Mouse (Mus musculus): ENCODE data around the gene Terf2. TPM values are rescaled to one million over a fixed set of nuclear protein-coding genes. Genes with fewer than 3 reads are reported as not detected.
"Not testable (repeated sequence)": the region's sequence is repeated elsewhere in the genome, so short reads cannot be mapped to it uniquely, and the experiment has no call there.

The Terf2 gene
- total RNA-seq, 2 experiments from 2014 or later: 11.8 to 13.5 TPM

- peak; percentile 23 to 32 for DNase-seq
Observed at GRCm38 (mm10) chr8:107114150-107115007, 18.0 kb upstream of the Terf2 start.

DNA sequence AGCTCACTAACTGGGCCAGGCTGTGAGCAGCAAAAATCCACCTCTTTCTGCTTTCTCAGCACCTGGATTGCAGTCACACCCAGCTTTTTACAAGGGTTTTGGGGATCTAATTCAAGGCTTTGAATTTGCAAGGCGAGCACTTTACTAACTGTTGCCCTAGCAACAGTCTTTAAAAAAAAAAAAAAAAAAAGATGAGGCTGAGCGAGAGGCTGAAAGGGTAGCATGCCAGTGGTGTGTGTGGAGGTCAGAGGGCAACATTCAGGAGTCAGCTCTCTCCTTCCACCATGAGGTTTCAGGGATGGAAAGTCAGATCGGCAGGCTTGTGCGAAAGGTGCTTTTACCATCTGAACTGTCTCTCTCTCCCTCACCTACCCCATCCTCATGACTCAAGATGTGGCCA, 16.9 kb upstream of the Terf2 start:
- DNase-seq: no peak

GRCm38 (mm10) chr8:107111340-107112105, 15.2 kb upstream of the Terf2 start:
- no peak for DNase-seq

DNA sequence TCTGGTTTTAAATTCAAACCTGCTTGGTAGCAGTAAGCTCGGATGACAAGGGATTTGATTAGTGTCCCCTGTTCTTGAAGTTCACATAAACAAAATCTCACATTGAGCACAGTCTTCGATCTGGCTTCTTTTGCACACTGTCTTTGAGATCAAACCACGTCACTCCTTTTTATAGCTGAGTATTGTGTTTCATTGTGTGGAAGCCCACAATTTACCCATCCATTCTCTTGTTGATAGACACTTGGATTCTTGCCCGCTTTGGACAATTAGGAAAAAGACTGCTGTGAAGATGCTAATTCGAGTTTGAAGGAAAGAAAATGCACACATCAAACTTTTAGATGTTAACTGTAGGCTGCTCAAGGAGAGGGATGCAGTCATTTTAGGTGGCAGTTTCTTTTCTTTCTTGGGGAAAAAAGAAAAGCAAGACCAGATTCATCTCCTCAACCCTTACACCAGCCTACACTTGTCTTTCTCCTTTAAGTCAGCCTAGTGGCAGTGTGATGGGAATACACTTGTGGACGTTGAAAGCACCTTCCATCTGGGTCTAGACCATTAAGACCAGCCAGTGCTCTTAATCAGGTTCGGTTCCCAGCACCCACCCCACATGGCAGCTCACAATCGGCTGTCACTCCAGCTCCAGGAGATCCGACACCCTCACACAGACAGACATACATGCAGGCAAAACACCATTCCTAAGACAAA, 14.4 kb upstream of the Terf2 start:
- no peak for DNase-seq

GRCm38 (mm10) chr8:107109816-107110435, 13.6 kb upstream of the Terf2 start:
- DNase-seq: no peak

- no peak for DNase-seq
Observed at GRCm38 (mm10) chr8:107108978-107109720, 12.8 kb upstream of the Terf2 start.

- DNase-seq: not testable (repeated sequence)
Observed at GRCm38 (mm10) chr8:107108089-107108488, 11.7 kb upstream of the Terf2 start.

DNA sequence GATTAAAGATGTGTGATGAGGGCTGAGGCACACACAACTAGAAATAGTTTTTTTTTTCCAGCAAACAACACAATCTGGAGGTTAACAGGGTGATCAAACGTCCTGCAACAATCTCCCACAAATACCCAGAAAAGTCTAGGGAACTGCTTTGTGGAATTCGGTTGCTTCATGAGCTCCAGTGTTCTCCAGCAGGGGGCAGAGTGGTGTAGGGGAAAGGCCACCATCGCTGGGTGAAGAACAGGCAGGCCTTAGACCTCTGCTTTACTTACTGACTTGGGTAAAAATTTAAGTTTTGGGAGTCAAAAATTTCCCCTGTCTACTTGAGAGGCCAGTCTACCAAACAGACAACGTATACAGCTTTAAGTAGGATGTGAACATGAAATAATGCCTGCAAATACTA, 8.2 kb upstream of the Terf2 start:
- peak; percentile 70 to 93 for DNase-seq

DNA sequence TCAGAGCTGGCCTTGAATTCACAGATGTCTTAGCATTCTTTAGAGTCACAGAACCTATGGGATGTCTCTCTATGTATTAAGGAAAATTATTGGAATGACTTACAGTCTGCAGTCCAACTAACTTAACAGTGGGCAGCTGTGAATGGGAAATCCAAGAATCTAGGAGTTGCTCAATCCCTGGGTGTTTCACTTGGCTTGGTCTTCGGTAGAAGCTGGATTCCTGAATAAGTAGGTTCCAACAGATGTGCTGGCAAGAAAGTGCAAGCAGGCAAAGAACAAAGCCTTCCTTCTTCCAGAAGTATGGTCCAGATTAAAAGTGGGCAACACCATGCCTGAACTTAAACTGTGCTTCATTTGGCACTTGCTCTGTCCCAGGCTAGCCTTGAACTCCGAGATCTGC, 4.3 kb upstream of the Terf2 start:
- peak in 1 of 2 experiments; percentile 40 for DNase-seq

GRCm38 (mm10) chr8:107095717-107096365, 506 bp downstream of the Terf2 start:
- DNase-seq: no peak

DNA sequence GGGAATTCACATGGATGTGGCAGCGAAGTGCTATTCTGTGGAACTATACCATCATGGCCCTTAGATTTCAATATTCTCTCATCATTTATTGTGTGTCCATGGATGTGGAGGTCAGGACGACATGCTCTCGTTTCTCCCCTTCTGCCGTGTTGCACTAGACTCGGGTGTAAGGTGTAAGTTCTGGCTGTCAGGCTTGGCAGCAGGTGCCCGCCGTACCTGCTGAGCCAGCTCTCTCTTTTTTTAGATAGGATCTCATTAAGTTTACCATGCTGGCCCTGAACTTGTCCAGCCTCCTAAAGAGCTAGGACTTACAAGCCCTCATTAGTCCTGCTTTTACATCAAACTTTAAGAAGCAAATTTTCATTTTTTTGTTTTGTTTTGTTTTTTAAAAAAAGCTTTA, 5.8 kb downstream of the Terf2 start:
- DNase-seq: no peak

DNA sequence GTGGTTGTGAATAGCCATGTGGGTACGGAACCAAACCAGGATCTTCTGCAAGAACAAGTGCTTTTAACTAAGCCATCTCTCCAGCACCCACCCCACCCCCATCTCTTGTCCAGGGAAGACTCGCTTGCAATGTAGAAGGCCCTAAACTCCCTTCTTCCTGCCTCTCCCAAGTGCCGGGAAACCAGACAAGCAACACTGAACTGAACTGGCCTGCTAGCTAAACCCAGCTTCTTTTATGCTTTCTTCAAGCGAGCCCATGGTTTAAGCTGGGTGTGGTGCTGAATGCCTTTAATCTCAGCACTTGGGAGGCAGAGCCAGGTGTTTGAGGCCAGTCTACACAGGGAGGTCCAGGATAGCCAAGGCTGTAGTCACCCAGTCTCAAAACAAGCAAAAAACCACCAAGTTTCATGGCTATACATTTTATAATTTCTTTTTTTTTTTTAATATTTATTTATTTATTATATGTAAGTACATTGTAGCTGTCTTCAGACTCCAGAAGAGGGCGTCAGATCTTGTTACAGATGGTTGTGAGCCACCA, 7.8 kb downstream of the Terf2 start:
- no peak for DNase-seq

GRCm38 (mm10) chr8:107086018-107086417, 10.3 kb downstream of the Terf2 start:
- no peak for DNase-seq

GRCm38 (mm10) chr8:107085358-107085757, 11.0 kb downstream of the Terf2 start:
- DNase-seq: no peak

GRCm38 (mm10) chr8:107076239-107076888, 20.0 kb downstream of the Terf2 start:
- DNase-seq: peak in 1 of 2 experiments; percentile 28

DNA sequence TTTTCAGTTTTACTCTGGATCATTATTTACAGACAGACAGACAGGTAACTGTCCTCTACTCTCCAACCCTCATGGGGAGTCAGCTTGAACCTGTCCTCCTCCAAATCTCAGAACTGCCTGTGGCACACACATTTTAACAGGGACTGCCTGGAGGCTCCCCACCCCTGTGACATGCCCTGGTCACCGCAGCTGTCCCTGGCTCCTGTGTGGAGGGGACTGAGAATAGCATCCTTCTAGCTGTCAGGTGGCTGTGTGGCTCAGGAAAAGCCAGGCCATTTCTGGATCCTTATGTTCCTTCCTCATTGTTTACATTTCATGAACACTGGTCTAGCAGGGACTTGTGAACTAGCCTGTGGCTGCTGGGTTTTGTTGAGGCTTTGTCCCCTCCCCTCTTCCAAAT, 22.2 kb downstream of the Terf2 start:
- DNase-seq: no peak

- DNase-seq: no peak
Observed at GRCm38 (mm10) chr8:107073706-107074105, 22.6 kb downstream of the Terf2 start.

DNA sequence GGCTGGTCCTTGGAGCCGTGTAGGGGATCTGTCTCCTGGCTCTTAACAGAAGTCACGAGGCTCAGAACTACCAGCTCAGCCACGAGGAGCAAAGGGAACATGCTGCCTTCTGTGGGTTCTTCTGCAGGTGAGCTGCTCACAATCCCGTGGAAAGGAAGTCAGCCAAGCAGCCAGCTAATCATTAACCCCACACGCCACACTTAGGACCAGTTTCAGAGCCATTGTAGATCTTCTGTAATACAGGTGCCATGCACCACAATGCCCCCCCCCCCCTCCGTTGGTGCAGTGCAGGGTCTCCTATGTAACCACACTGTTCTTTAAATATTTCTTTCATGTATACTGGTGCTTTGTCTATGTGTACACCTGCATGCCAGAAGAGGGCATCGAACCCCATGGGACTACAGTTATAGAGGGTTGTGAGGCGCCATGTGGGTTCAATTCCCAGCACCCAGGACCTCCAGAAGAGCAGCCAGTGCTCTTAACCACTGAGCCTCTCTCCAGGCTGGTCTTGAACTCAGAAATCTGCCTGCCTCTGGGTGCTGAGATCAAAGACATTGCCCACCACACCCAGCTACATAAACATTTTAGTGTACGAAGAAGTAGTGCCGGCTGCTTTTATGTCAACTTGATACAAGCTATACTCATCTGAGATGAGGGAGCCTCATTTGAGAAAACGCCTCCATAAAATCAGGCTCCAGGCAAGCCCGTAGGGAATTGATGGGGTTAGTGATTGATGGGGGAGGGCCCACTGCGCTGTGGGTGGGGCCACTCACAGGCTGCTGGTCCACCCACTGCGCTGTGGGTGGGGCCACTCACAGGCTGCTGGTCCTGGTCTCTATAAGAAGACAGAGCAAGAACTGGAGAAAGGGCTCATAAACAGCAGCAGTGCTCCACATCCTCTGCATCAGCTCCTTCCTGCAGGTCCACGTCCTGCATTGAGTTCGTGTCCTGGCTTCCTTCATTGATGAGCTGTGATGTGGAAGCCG, 30.5 kb downstream of the Terf2 start, which contains the start of gene Tmed6:
TSS of gene Tmed6 (minus strand) at position 134 of the 986 bp plus-strand sequence.
- peak in 1 of 2 experiments; percentile 26 for DNase-seq

- DNase-seq: no peak
Observed at GRCm38 (mm10) chr8:107062613-107063012, 33.7 kb downstream of the Terf2 start.

Measured in heart, adult 18-20 months (tissue).